Mouse (Mus musculus): ENCODE data around the gene Amfr. TPM values are rescaled to one million over a fixed set of nuclear protein-coding genes. Genes with fewer than 3 reads are reported as not detected.
"Not testable (repeated sequence)": the region's sequence is repeated elsewhere in the genome, so short reads cannot be mapped to it uniquely, and the experiment has no call there.

Gene Amfr
- 37.6 and 39.1 TPM in 2 replicates for polyA plus RNA-seq (2016; fragmentation: Nextera tagmentation; extraction: Ambion mirVana)

DNA sequence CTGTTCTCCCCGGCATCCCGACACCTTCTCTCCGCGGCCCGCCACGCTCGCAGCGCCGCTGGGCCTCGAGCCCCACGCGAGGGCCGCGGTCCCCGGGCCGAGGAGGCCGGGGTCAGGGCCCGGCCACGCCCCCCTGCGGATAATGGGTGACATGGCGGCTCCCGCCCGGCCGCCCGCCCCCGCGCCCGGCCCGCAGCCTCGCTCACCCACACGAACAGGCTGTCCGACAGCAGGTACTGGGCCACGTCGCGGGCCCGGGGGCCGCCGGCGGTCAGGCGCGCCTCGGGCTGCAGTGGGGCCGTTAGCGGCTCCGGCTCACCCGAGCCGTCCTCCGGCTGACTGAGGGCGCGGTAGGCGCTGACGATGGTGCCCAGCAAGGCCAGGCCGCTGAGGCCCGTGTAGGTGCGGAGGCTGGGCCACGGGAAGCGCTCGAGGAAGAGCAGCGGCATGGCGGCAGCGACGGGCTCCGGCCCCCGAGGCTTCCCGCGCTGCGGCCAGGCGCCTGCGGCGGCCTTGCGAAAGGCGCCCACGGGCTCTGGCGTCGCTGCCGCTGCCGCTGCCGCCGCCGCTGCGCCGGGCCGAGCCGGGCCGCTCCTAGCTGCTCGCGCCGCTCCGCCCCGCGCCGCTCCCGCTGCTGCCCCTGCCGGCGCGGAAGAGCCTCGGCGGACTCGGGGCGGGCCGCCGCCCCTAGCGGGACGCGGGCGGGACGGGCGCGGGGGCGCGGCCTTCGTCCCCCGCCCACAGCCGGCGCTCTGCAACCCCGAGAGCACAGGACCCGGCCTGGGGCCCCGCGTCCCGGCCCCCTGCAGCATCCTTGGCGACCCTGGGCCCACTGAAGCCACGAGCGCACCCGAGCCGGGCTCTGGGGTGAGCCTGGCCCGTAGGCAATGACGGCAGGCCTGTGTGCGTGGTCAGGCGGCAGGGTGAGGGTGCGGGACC is at the start of gene Amfr:
TSS of gene Amfr (minus strand) at position 830 of the 939 bp plus-strand sequence.
- Histone ChIP-seq H3K4me1 (peaks cover 32% of the 10 kb centered on the region), H3K27me3 (replicated peaks; ENCODE audit: low read depth, poor library complexity, severe bottlenecking) (no peaks in the 10 kb centered on the region), H3K27ac (replicated peaks) (peak within 1 kb of the TSS; percentile 96), H3K4me3 (peak within 1 kb of the TSS; percentile 96), H3K9me3 (no peaks in the 10 kb centered on the region), H3K36me3 (replicated peaks) (peaks cover 15% of the 10 kb centered on the region; the same call in 1 of the 2 replicates)
- peak; percentile 84 for DNase-seq (ENCODE audit: low spot score)
- WGBS: 1% methylated on average over 130 of the region's 130 CpGs

DNA sequence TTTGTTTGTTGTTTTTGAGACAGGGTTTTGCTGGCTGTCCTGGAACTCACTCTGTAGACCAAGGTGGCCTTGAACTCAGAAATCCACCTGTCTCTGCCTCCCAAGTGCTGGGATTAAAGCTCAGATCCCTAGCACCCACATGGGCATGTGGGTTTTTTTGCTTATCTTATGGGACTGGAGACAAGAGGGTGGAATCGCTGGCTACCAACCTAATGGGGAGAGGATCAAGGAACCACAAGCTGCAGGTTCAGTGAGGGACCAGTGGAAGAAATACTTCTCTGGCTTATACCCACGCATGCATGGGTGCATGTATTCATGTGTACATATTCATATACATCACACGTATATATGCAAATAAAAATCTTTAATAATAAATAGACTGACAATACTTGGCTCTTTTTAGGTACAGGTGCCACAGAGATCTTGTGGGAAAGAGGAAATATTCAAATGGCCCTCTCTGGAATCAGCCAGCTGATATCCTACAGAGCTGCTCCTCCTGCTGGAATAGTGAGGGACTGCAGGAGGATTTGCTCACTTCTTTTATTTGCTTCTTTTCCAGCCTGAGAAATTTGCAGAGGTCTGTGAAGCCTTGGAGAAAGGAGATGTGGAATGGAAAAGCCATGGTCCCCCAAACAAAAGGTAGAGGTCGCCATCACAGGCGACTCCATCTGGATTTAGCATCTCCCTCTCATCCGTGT is 44.7 kb upstream of the Amfr start:
- Histone ChIP-seq H3K9me3 (0 out of 2 replicates have a peak, but pooled peaks cover 3% of the 10 kb centered on the region), H3K27ac (replicated peaks) (no peak overlapping the region), H3K27me3 (replicated peaks; ENCODE audit: low read depth, poor library complexity, severe bottlenecking) (no peaks in the 10 kb centered on the region), H3K4me3 (no peak overlapping the region), H3K4me1 (no peaks in the 10 kb centered on the region), H3K36me3 (replicated peaks) (peaks cover 76% of the 10 kb centered on the region)
- peak; percentile 46 for DNase-seq (ENCODE audit: low spot score)
- 68% methylated on average over 6 of the region's 6 CpGs for WGBS

DNA sequence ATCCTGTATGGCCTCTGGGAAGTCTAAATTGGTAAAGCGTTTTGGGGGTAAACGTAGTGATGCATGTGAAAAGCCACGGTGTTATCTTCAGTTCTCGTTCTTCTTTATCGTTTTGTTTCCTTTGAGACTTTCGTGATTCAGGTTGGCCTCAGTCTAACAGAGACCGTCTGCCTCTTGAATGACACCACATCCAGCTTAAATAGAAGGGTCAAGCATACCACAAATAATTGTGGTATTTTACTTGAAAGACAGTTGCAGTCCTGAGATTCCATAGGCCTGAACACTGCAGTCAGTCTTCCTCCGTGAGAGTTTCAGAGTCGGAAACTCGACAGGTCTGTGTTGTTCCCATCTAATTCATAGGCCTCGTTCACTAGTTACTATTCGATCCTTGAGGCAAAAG is 40.1 kb upstream of the Amfr start:
- WGBS: 89% methylated on average over 12 of the region's 12 CpGs
- peaks cover 37% of the 10 kb centered on the region for H3K36me3 ChIP-seq (replicated peaks)

DNA sequence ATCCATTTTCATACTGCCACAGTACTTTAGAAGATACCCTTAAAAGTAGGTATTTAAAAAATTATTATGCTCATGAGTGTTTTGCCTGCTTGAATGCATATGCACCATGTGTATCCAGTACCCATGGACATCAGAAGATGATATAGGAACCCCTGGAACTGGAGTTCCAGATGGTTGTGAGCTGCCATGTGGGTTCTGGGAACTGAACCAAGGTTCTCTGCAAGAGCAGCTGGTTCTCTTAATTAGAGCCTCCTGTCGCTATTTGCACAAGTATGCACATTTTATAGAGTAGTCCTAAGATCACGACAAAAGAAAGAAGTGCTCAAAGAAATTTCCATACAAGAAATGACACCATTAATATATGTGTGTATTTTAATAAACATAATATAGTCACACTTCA is 35.2 kb upstream of the Amfr start:
- H3K9me3 ChIP-seq: no peaks in the 10 kb centered on the region
- no peak for DNase-seq (ENCODE audit: low spot score)
- peaks cover 7% of the 10 kb centered on the region; the same call in 1 of the 2 replicates for H3K36me3 ChIP-seq (replicated peaks)
- 89% methylated on average over 2 of the region's 2 CpGs for WGBS
- H3K27ac ChIP-seq (replicated peaks): no peak overlapping the region
- H3K4me3 ChIP-seq: no peak overlapping the region
- H3K27me3 ChIP-seq (replicated peaks; ENCODE audit: low read depth, poor library complexity, severe bottlenecking): no peaks in the 10 kb centered on the region
- no peaks in the 10 kb centered on the region for H3K4me1 ChIP-seq

More for the DNA sequence above, 40.1 kb upstream of the Amfr start:
- Histone ChIP-seq H3K9me3 (no peaks in the 10 kb centered on the region), H3K4me3 (no peak overlapping the region), H3K27me3 (replicated peaks; ENCODE audit: low read depth, poor library complexity, severe bottlenecking) (no peaks in the 10 kb centered on the region), H3K4me1 (no peaks in the 10 kb centered on the region), H3K27ac (replicated peaks) (no peak overlapping the region)
- no peak for DNase-seq (ENCODE audit: low spot score)

DNA sequence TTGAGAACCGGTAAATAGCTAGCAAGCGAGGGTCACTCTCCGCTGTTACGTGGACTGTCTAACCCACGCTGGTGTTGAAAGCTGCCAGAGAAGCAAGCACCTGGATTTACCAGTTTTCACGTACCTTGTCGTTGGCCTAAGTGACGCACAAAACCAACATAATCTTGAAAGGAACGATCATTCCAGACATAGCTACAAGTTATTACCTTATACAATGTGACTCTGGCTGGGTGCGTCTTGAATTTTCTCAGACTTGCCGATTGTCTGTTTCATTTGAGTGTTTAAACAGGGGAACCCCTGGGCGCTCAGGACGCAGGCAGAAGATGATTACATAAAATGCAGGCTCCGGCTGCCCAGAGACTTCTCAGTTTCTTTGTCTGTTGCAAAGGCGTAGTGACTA is 25.2 kb upstream of the Amfr start:
- DNase-seq (ENCODE audit: low spot score): peak; percentile 11
- Histone ChIP-seq H3K9me3 (no peaks in the 10 kb centered on the region), H3K36me3 (replicated peaks) (peaks cover 13% of the 10 kb centered on the region), H3K27me3 (replicated peaks; ENCODE audit: low read depth, poor library complexity, severe bottlenecking) (no peaks in the 10 kb centered on the region), H3K4me1 (peaks cover 30% of the 10 kb centered on the region), H3K4me3 (peak overlapping the region; percentile 85), H3K27ac (replicated peaks) (0 out of 2 replicates have a peak overlapping the region, but pooled peaks have one; percentile 74)
- WGBS: 13% methylated on average over 15 of the region's 15 CpGs

DNA sequence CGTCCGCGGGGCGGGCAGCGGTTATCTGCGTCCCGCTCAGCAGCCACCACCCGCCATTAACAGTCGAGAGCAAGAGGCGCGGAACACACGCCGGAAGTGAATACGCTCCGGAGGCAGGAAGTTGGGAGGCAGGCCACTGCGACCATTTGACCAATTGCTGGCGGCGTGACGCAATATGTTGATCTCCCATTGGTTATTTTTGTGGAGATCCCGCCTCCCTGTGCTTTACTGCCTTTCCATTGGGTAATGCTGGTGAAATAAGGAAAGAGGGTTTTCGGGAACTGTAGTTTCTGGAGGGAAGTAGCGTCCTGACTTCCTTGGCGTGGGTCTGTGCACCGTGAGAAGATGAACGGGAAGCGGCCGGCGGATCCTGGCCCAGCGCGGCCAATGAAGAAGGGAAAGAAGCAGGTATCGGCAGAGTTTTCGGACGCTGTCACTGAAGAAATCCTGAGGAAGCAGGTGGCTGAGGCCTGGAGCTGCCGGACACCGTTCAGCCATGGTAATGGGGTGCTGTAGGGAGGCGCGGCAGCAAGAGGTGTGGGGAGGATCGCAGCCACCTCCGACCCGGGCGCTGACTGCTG is 24.4 kb upstream of the Amfr start, which contains the start of the genes Nudt21 and Ogfod1:
TSS of gene Nudt21 (minus strand) at position 88 of the 581 bp plus-strand sequence.
TSS of gene Ogfod1 (plus strand) at position 255 of the 581 bp plus-strand sequence.
- peak within 1 kb of the TSS; percentile 88 for H3K27ac ChIP-seq (replicated peaks)
- H3K4me3 ChIP-seq: peak within 1 kb of the TSS; percentile 85
- peaks cover 12% of the 10 kb centered on the region for H3K36me3 ChIP-seq (replicated peaks)
- H3K9me3 ChIP-seq: no peaks in the 10 kb centered on the region
- WGBS: under 1% methylated on average over 41 of the region's 41 CpGs
- peak; percentile 95 for DNase-seq (ENCODE audit: low spot score)
- peaks cover 30% of the 10 kb centered on the region for H3K4me1 ChIP-seq
- H3K27me3 ChIP-seq (replicated peaks; ENCODE audit: low read depth, poor library complexity, severe bottlenecking): no peaks in the 10 kb centered on the region

DNA sequence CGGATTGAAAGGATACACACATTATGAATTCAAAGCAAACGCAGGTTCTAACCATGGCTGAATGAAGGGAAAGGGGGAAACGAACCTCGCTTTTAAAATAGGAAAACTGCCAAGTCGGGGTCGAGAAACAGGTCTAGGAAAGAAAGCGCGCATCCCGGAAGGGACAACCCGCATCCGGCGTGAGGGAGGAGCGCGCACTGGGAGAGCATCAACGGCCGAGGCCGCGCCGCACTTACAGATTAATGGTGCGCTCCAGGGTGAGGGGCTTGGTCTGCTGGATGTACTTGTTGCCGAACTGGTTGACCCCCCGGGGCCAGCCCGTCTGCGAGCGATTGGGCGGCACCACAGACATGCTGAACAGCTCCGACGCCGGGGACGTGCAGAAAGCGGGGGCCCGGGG is 23.9 kb upstream of the Amfr start:
- WGBS: 1% methylated on average over 27 of the region's 32 CpGs
- Histone ChIP-seq H3K4me3 (peak overlapping the region; percentile 85), H3K4me1 (peaks cover 30% of the 10 kb centered on the region), H3K27ac (replicated peaks) (peak overlapping the region; percentile 88), H3K36me3 (replicated peaks) (peaks cover 17% of the 10 kb centered on the region)
- not testable (repeated sequence) for H3K27me3 ChIP-seq (replicated peaks; ENCODE audit: low read depth, poor library complexity, severe bottlenecking); H3K9me3 ChIP-seq
- peak; percentile 84 for DNase-seq (ENCODE audit: low spot score)

DNA sequence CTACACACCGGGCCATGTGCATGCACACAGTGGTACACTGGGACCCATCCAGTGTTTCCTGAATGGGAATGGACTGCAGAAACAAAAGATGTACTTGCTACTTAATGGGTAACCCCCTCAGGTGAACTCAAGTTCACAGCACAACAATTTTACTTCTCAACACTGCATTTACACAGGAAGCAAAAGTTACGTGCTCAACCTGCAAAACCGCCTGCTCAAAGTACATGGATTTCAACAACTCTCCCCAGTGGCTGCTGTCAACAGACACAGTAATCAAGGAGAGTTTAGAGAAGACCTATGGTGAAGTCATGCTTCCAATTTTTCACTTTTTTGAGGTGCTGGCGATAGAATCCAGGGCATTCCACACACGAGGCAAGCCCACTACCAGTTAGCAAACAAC is 22.6 kb upstream of the Amfr start:
- Histone ChIP-seq H3K36me3 (replicated peaks) (peaks cover 29% of the 10 kb centered on the region), H3K4me3 (peak overlapping the region; percentile 85), H3K27me3 (replicated peaks; ENCODE audit: low read depth, poor library complexity, severe bottlenecking) (no peaks in the 10 kb centered on the region), H3K4me1 (peaks cover 30% of the 10 kb centered on the region), H3K9me3 (no peaks in the 10 kb centered on the region), H3K27ac (replicated peaks) (no peak overlapping the region)
- no peak for DNase-seq (ENCODE audit: low spot score)
- WGBS: 72% methylated on average over 5 of the region's 5 CpGs

DNA sequence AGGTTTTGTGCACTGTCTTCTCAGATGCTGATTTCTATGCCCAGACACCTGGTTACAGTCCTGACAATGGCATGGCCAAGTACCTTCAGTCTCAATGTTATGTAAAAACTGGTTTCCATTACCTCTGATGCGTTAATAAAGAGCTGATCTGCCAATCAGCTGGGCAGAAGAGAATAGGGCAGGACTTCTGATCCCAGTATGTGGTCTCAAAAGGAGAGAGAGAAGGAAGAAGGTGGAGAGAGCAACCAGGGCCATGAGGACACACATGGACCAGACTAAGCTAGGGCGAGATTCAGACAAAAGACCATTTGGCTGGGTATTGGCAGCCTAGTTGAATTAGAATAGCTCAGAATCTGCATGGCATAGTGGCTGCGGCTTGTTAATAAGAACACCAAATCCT is 21.0 kb upstream of the Amfr start:
- Histone ChIP-seq H3K4me1 (peaks cover 30% of the 10 kb centered on the region), H3K36me3 (replicated peaks) (peaks cover 35% of the 10 kb centered on the region), H3K9me3 (no peaks in the 10 kb centered on the region), H3K27ac (replicated peaks) (no peak overlapping the region), H3K4me3 (no peak overlapping the region), H3K27me3 (replicated peaks; ENCODE audit: low read depth, poor library complexity, severe bottlenecking) (no peaks in the 10 kb centered on the region)
- no peak for DNase-seq (ENCODE audit: low spot score)
- 79% methylated on average over 3 of the region's 3 CpGs for WGBS

DNA sequence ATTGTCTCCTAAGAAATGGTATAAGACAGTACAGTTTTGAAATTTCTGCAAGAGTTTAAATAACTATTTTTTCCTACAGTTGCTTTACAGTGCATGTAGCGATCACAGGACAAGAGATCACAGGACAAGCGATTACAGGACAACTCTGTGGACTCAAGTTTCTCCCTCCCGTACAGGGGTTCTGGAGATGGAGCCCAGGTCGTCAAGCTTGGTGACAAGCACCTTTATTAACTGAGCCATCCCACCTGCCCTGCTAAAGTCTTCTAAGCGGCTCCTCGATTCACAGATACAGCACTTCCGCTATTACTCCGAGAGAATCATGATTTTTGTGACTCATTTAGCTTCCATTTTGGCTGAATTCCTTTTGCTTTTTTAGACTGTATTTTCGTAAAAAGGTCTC is 17.1 kb upstream of the Amfr start:
- Histone ChIP-seq H3K4me3 (no peak overlapping the region), H3K36me3 (replicated peaks) (peaks cover 74% of the 10 kb centered on the region), H3K9me3 (no peaks in the 10 kb centered on the region), H3K4me1 (peaks cover 11% of the 10 kb centered on the region), H3K27ac (replicated peaks) (no peak overlapping the region), H3K27me3 (replicated peaks; ENCODE audit: low read depth, poor library complexity, severe bottlenecking) (no peaks in the 10 kb centered on the region)
- WGBS: 95% methylated on average over 9 of the region's 9 CpGs
- no peak for DNase-seq (ENCODE audit: low spot score)

DNA sequence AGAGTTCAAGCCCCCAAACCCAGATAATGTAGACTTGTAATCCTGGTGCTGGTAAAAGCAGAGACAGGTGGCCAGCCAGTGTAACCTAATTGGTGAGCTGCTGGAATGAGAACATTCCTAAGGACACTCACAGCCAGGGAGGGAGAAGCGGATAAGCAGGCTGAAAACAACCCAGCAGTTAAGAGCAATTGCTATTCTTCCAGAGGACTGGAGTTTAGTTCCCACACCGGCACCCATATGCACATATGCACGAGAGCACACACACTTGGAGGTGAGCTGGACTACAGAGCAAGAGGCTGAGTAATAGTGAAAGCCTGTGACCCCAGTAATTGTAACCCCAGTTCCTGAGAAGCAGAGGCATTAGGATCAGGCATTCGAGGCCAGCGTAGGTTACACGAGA is 11.3 kb upstream of the Amfr start:
- peaks cover 94% of the 10 kb centered on the region for H3K36me3 ChIP-seq (replicated peaks)
- no peak for DNase-seq (ENCODE audit: low spot score)
- WGBS: 94% methylated on average over 6 of the region's 6 CpGs
- H3K4me1 ChIP-seq: no peaks in the 10 kb centered on the region
- H3K4me3 ChIP-seq: no peak overlapping the region
- no peaks in the 10 kb centered on the region for H3K9me3 ChIP-seq
- no peak overlapping the region for H3K27ac ChIP-seq (replicated peaks)
- no peaks in the 10 kb centered on the region for H3K27me3 ChIP-seq (replicated peaks; ENCODE audit: low read depth, poor library complexity, severe bottlenecking)

DNA sequence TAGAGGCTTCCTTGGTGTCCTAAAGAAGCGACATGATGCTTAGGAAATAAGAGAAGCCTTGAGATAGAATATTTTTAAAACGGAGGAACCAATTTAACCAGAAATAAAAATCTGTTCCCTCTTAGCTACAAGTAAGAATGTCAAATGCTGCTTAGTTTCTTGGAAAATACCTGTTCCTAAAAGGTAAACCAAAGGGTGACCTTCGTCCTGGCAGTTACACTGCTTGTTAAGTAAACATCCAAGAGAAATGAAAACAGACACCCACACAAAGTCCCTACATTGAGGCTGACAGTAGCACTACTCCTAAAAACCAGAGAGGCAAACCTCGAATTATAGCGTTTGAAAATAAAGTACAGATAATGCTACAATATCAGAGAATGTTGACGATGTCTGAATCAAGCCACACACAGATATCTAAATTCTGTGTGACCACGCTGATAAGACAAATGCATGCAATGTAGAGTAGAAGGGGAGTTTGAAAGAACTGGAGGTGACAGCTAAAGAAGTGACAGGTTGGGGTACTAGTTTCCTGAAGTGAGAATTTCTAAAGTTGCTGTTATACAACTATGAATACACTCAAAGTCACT is 477 bp upstream of the Amfr start:
- Histone ChIP-seq H3K4me1 (peaks cover 32% of the 10 kb centered on the region), H3K27ac (replicated peaks) (peak overlapping the region; percentile 96), H3K27me3 (replicated peaks; ENCODE audit: low read depth, poor library complexity, severe bottlenecking) (no peaks in the 10 kb centered on the region), H3K36me3 (replicated peaks) (peaks cover 21% of the 10 kb centered on the region), H3K4me3 (peak overlapping the region; percentile 96), H3K9me3 (no peaks in the 10 kb centered on the region)
- 42% methylated on average over 7 of the region's 7 CpGs for WGBS
- DNase-seq (ENCODE audit: low spot score): no peak
